Mouse (Mus musculus) heart, postnatal 0 days (tissue): ENCODE data around the gene Chrne. TPM values are rescaled to one million over a fixed set of nuclear protein-coding genes. Genes with fewer than 3 reads are reported as not detected.
A peak's percentile ranks its signal among the peaks of the same experiment; 100 is the strongest.

Source experiments
- ATAC-seq: fragments of 200-750 bp; cut with Nextera tagmentation; 2 replicates; pipeline ENCODE4 v1.8.0; 2017; ENCODE audit warnings: low read depth, moderate number of reproducible peaks, moderate library complexity; ENCODE audit not compliant: insufficient read depth
- DNase-seq: peaks from one replicate; pipeline ENCODE4 v3.0.0-alpha.2; 2016; ENCODE audit warnings: low spot score
- H3K27ac ChIP-seq: fragments of 300-500 bp; sonication (generic); 2 replicates; pipeline ENCODE4 v1.5.1; 2014; ENCODE audit warnings: low read depth, mild to moderate bottlenecking
- H3K27me3 ChIP-seq: fragments of 300-500 bp; sonication (generic); 2 replicates; pipeline ENCODE4 v1.6.1; 2014; ENCODE audit warnings: low read length, mixed read lengths; ENCODE audit not compliant: control insufficient read depth, insufficient read depth
- H3K36me3 ChIP-seq: fragments of 300-500 bp; sonication (generic); replicated peaks from 2 replicates; pipeline ENCODE4 v1.6.1; 2014; ENCODE audit warnings: low read length, mixed read lengths; ENCODE audit not compliant: control insufficient read depth, insufficient read depth
- H3K4me1 ChIP-seq: fragments of 300-500 bp; sonication (generic); 2 replicates; pipeline ENCODE4 v1.6.1; 2014; ENCODE audit warnings: antibody characterized with exemption; ENCODE audit not compliant: control insufficient read depth, insufficient read depth
- H3K4me2 ChIP-seq: fragments of 300-500 bp; sonication (generic); 2 replicates; pipeline ENCODE4 v1.6.1; 2014; ENCODE audit warnings: low read depth, mild to moderate bottlenecking, low read length, moderate library complexity
- H3K4me3 ChIP-seq: fragments of 300-500 bp; sonication (generic); 2 replicates; pipeline ENCODE4 v1.5.1; 2014; ENCODE audit warnings: low read depth, low read length
- H3K9ac ChIP-seq: fragments of 300-500 bp; sonication (generic); replicated peaks from 2 replicates; pipeline ENCODE4 v1.6.1; 2014; ENCODE audit warnings: low read depth, low read length, mixed read lengths
- H3K9me3 ChIP-seq: fragments of 300-500 bp; sonication (generic); replicated peaks from 2 replicates; pipeline ENCODE4 v1.6.1; 2016; ENCODE audit warnings: low read length; ENCODE audit not compliant: control insufficient read depth
- CTCF ChIP-seq: IDR thresholded peaks from 2 replicates; pipeline ENCODE4 v1.5.1; 2016; ENCODE audit warnings: antibody characterized with exemption, control low read depth, low read depth
- EP300 ChIP-seq: IDR thresholded peaks from 2 replicates; pipeline ENCODE4 v1.6.1; 2016; ENCODE audit warnings: antibody characterized with exemption, low read depth
- WGBS: fragments of 180-500 bp; shearing (Covaris S2); extraction: QIAGEN DNeasy Blood & Tissue Kit; methylation state at CpG from one replicate; pipeline ENCODE4 v1.1.7; 2014; 5-methylcytosine and 5-hydroxymethylcytosine counted together
- polyA plus RNA-seq: library from polyadenylated mRNA; unstranded; fragments of >200 nt; fragmentation: Nextera tagmentation; extraction: Ambion mirVana; gene quantifications from 2 replicates; pipeline ENCODE4 v1.2.1, GENCODE M21; 2015
- total RNA-seq: library from RNA; depleted of rRNA; stranded (reverse); fragments of >200 nt; gene quantifications from 2 replicates; pipeline ENCODE4 v1.2.3, GENCODE M21; 2014; ENCODE audit warnings: low replicate concordance

The Chrne gene
- total and polyA plus RNA-seq, 2 experiments from 2014 or later, result not detected

DNA sequence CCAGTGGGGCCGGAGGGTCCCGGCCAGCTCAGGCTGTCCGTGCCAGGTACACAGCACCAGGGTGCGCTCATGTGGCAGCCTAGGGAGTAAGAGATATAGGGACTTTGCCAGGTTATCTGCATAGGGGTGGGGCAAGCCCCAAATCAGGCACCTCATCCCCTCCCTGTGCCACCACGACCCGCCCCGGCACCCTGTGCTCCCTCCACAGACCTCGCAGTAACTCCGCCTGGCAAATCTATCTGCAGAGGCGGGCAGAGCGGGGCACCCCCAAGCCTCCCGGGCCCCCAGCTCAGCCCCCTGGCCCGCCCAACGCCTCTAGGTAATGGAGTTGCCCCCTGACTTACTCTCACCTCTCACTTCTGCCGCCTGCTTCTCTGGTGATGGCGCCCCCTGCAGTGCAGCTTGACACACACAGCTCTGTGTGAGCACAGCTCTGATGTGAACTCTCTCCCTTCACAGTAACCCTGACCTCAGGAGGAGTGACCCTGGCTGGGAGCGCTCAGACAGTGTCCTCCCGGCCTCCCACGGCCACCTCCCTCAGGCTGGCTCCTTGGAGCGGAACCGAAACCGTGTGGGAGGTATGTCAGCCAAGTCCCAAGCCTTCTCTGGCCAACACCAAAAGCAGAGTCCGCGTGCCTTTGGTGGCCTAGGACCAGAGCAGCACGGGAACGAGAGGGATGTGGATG, 10.5 kb downstream of the Chrne start:
- Histone ChIP-seq H3K4me1 (no peaks in the 10 kb centered on the region), H3K36me3 (peaks cover 88% of the 10 kb centered on the region), H3K27me3 (no peaks in the 10 kb centered on the region), H3K9ac (no peak overlapping the region), H3K4me2 (no peak overlapping the region), H3K9me3 (no peaks in the 10 kb centered on the region), H3K4me3 (no peak overlapping the region), H3K27ac (no peak overlapping the region)
- DNase-seq, result no peak
- WGBS, result 86% methylated on average over 26 of the region's 26 CpGs
- ATAC-seq, result no peak
- no peak for TF ChIP-seq EP300
- peak; percentile 35 for TF ChIP-seq CTCF

DNA sequence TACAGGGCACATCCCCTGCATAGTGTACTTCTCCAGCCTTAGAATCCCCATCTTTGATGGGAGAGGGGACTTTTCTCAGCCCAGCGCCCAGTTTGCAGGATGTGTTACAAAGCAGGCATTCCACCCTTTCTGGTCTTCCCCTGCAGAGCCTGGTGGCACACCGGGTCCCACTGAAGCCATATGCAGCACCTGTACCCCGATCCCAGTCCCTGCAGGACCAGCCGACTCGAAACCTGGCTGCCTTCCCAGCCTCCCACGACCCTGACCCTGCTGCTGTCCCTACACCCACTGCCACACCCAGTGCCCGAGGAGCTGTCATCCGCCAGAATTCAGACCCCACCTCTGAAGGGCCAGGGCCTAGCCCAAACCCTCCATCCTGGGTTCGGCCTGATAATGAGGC, 11.4 kb downstream of the Chrne start:
- H3K4me1 ChIP-seq, result no peaks in the 10 kb centered on the region
- peaks cover 85% of the 10 kb centered on the region for H3K36me3 ChIP-seq

DNA sequence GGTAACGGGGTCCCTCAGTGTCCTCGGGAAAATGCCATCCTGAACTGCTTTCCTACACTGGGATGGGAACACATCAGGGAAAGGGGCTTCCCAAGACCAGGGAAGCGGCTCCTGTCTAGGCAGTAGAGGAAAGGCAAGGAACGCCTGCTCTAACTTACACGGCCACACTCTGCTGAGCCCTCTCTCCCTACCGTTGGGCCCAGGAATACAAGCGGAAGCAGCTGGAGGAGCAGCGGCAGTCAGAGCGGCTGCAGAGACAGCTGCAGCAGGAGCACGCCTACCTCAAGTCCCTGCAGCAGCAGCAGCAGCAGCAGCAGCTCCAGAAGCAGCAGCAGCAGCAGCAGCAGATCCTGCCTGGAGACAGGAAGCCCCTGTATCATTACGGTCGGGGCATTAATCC, 12.3 kb downstream of the Chrne start:
- WGBS, result 73% methylated on average over 12 of the region's 12 CpGs
- Histone ChIP-seq H3K27me3 (no peaks in the 10 kb centered on the region), H3K9me3 (no peaks in the 10 kb centered on the region), H3K27ac (no peak overlapping the region), H3K36me3 (peaks cover 83% of the 10 kb centered on the region), H3K4me2 (no peak overlapping the region), H3K9ac (no peak overlapping the region), H3K4me3 (no peak overlapping the region), H3K4me1 (no peaks in the 10 kb centered on the region)
- TF ChIP-seq EP300 (no peak), CTCF (no peak)
- DNase-seq (no peak), ATAC-seq (no peak)

More for the DNA sequence above, 11.4 kb downstream of the Chrne start:
- TF ChIP-seq CTCF (no peak), EP300 (no peak)
- Histone ChIP-seq H3K4me2 (no peak overlapping the region), H3K9ac (no peak overlapping the region), H3K27ac (no peak overlapping the region), H3K4me3 (no peak overlapping the region), H3K27me3 (no peaks in the 10 kb centered on the region), H3K9me3 (no peaks in the 10 kb centered on the region)
- DNase-seq (no peak), ATAC-seq (no peak)
- 88% methylated on average over 9 of the region's 9 CpGs for WGBS

- ATAC-seq, result peak; percentile 65
- DNase-seq, result peak; percentile 67
- Histone ChIP-seq H3K9me3 (no peaks in the 10 kb centered on the region), H3K27ac (no peak overlapping the region), H3K27me3 (no peaks in the 10 kb centered on the region), H3K4me2 (no peak overlapping the region), H3K9ac (no peak overlapping the region), H3K4me3 (no peak overlapping the region), H3K36me3 (peaks cover 72% of the 10 kb centered on the region), H3K4me1 (no peaks in the 10 kb centered on the region)
- TF ChIP-seq CTCF, result peak; percentile 96
- no peak for TF ChIP-seq EP300
- 54% methylated on average over 14 of the region's 14 CpGs for WGBS
These were observed 13.9 kb downstream of the Chrne start for GRCm38 (mm10) chr11:70605024-70605566.

GRCm38 (mm10) chr11:70598451-70598953, 20.5 kb downstream of the Chrne start:
- H3K27ac ChIP-seq, result no peak overlapping the region
- 85% methylated on average over 9 of the region's 9 CpGs for WGBS

DNA sequence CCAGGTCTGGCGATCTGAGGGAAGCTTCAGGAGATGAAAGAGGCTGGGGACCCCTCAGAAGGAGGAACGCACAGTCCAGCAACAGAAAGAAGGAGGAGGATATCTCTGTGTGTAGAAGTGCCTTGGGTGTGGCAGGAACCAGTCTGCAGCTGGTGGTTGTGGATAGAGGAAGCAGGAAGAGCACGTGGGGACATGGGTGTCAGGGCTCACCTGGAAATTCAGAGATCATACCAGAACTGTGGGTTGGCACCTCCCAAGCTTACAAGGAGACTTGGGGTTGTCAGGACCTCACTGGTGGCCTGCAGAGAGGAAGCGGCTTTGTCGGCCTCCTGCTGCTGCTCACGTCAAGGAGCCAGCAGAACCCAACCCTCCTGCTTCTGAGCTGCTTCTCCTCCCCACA, 21.7 kb downstream of the Chrne start:
- Histone ChIP-seq H3K4me2 (no peak overlapping the region), H3K4me1 (no peaks in the 10 kb centered on the region), H3K36me3 (peaks cover 35% of the 10 kb centered on the region), H3K27me3 (no peaks in the 10 kb centered on the region), H3K4me3 (no peak overlapping the region), H3K27ac (no peak overlapping the region), H3K9ac (no peak overlapping the region), H3K9me3 (no peaks in the 10 kb centered on the region)
- TF ChIP-seq EP300 (no peak), CTCF (no peak)
- DNase-seq, result no peak
- WGBS, result 80% methylated on average over 6 of the region's 6 CpGs
- ATAC-seq, result no peak

More at GRCm38 (mm10) chr11:70598451-70598953, 20.5 kb downstream of the Chrne start:
- Histone ChIP-seq H3K9ac (no peak overlapping the region), H3K4me1 (no peaks in the 10 kb centered on the region), H3K4me3 (no peak overlapping the region), H3K9me3 (no peaks in the 10 kb centered on the region), H3K27me3 (no peaks in the 10 kb centered on the region), H3K36me3 (peaks cover 41% of the 10 kb centered on the region), H3K4me2 (no peak overlapping the region)
- TF ChIP-seq EP300, result no peak
- TF ChIP-seq CTCF, result no peak
- ATAC-seq (no peak), DNase-seq (no peak)
